Mouse (Mus musculus) hindbrain, embryonic 12.5 days (tissue): ENCODE data around the gene Myt1l. TPM values are rescaled to one million over a fixed set of nuclear protein-coding genes. Genes with fewer than 3 reads are reported as not detected.

Experiments used
- ATAC-seq: fragments of 200-750 bp; cut with Nextera tagmentation; 2 replicates; pipeline ENCODE4 v1.8.0; 2017; ENCODE audit warnings: moderate TSS enrichment; ENCODE audit not compliant: low FRiP score
- H3K27ac ChIP-seq: fragments of 300-500 bp; sonication (generic); 2 replicates; pipeline ENCODE4 v1.5.1; 2016; ENCODE audit warnings: mild to moderate bottlenecking
- H3K27me3 ChIP-seq: fragments of 300-500 bp; sonication (generic); 2 replicates; pipeline ENCODE4 v1.6.1; 2016; ENCODE audit warnings: mild to moderate bottlenecking
- H3K36me3 ChIP-seq: fragments of 300-500 bp; sonication (generic); 2 replicates; pipeline ENCODE4 v1.6.1; 2016; ENCODE audit warnings: mild to moderate bottlenecking
- H3K4me1 ChIP-seq: fragments of 300-500 bp; sonication (generic); 2 replicates; pipeline ENCODE4 v1.6.1; 2016
- H3K4me2 ChIP-seq: fragments of 300-500 bp; sonication (generic); replicated peaks from 2 replicates; pipeline ENCODE4 v1.6.1; 2016; ENCODE audit warnings: mild to moderate bottlenecking
- H3K4me3 ChIP-seq: fragments of 300-500 bp; sonication (generic); 2 replicates; pipeline ENCODE4 v1.5.1; 2016; ENCODE audit warnings: mild to moderate bottlenecking
- H3K9ac ChIP-seq: fragments of 300-500 bp; sonication (generic); 2 replicates; pipeline ENCODE4 v1.6.1; 2016; ENCODE audit warnings: mild to moderate bottlenecking, moderate library complexity
- H3K9me3 ChIP-seq: fragments of 300-500 bp; sonication (generic); replicated peaks from 2 replicates; pipeline ENCODE4 v1.6.1; 2016; ENCODE audit warnings: mild to moderate bottlenecking
- WGBS: fragments of 180-500 bp; shearing (Covaris S2); methylation state at CpG from one replicate; pipeline ENCODE4 v1.1.7; 2016; 5-methylcytosine and 5-hydroxymethylcytosine counted together
- polyA plus RNA-seq: library from polyadenylated mRNA; unstranded; fragments of >200 nt; fragmentation: Nextera tagmentation; extraction: Ambion mirVana; gene quantifications from 2 replicates; pipeline ENCODE4 v1.2.1, GENCODE M21; 2016

Gene Myt1l
- polyA plus RNA-seq, 1 experiment from 2014 or later = 58.2 TPM

- H3K4me3 ChIP-seq = no peak overlapping the region
- 10% methylated on average over 6 of the region's 6 CpGs for WGBS
- H3K27ac ChIP-seq = peak overlapping the region; percentile 83
- ATAC-seq = 0 out of 2 replicates have a peak, but pooled peaks have one; percentile 6
- peaks cover 58% of the 10 kb centered on the region for H3K4me1 ChIP-seq
- no peaks in the 10 kb centered on the region for H3K36me3 ChIP-seq
- no peaks in the 10 kb centered on the region for H3K9me3 ChIP-seq
- no peaks in the 10 kb centered on the region for H3K27me3 ChIP-seq
- H3K9ac ChIP-seq = no peak overlapping the region
- 0 out of 2 replicates have a peak overlapping the region, but pooled peaks have one; percentile 13 for H3K4me2 ChIP-seq
These were observed 173.6 kb downstream of the Myt1l start for GRCm38 (mm10) chr12:29701731-29702316.

DNA sequence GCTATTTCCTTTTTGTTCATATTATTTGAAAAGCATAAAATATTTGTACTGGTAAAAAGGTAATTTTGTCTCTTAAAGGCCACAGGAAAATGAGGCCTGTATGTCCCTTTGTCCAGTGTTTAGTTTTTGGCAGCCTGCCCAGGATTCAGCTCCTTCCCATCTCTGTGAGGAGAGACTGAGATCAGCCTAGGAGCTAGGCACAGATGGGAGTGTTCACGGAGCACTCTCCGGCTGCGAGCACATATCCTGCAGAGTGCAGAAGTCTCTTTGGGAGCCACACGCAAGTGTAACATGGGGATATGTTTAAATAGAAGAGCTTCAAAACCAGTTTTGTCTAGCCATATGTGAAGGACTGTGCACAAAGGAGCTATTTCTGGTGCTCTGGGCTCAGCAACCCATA is 174.4 kb downstream of the Myt1l start:
- WGBS = 24% methylated on average over 4 of the region's 4 CpGs
- Histone ChIP-seq H3K36me3 (no peaks in the 10 kb centered on the region), H3K9ac (no peak overlapping the region), H3K4me3 (no peak overlapping the region), H3K9me3 (no peaks in the 10 kb centered on the region), H3K4me2 (no peak overlapping the region), H3K27me3 (no peaks in the 10 kb centered on the region), H3K4me1 (peaks cover 54% of the 10 kb centered on the region), H3K27ac (peak overlapping the region; percentile 83)
- ATAC-seq = 0 out of 2 replicates have a peak, but pooled peaks have one; percentile 42

GRCm38 (mm10) chr12:29703541-29703940 is 175.4 kb downstream of the Myt1l start:
- Histone ChIP-seq H3K27ac (peak overlapping the region; percentile 83; the same call in 1 of the 2 replicates), H3K9me3 (no peaks in the 10 kb centered on the region)

GRCm38 (mm10) chr12:29707094-29707493 is 178.9 kb downstream of the Myt1l start:
- peaks cover 16% of the 10 kb centered on the region for H3K4me1 ChIP-seq
- WGBS = 85% methylated on average over 3 of the region's 3 CpGs
- no peak overlapping the region for H3K27ac ChIP-seq
- H3K4me3 ChIP-seq = no peak overlapping the region
- no peak overlapping the region for H3K9ac ChIP-seq
- H3K36me3 ChIP-seq = no peaks in the 10 kb centered on the region
- H3K9me3 ChIP-seq = no peaks in the 10 kb centered on the region
- H3K4me2 ChIP-seq = no peak overlapping the region
- ATAC-seq = no peak
- no peaks in the 10 kb centered on the region for H3K27me3 ChIP-seq

More at GRCm38 (mm10) chr12:29703541-29703940, 175.4 kb downstream of the Myt1l start:
- Histone ChIP-seq H3K9ac (no peak overlapping the region), H3K27me3 (no peaks in the 10 kb centered on the region), H3K4me1 (peaks cover 45% of the 10 kb centered on the region), H3K36me3 (no peaks in the 10 kb centered on the region), H3K4me3 (no peak overlapping the region), H3K4me2 (no peak overlapping the region)
- ATAC-seq = no peak
- WGBS = 81% methylated on average over 8 of the region's 8 CpGs

- H3K9ac ChIP-seq = no peak overlapping the region
- H3K27ac ChIP-seq = no peak overlapping the region
- no peak overlapping the region for H3K4me3 ChIP-seq
- ATAC-seq = no peak
- no peaks in the 10 kb centered on the region for H3K27me3 ChIP-seq
- H3K9me3 ChIP-seq = no peaks in the 10 kb centered on the region
- H3K4me2 ChIP-seq = no peak overlapping the region
- no peaks in the 10 kb centered on the region for H3K36me3 ChIP-seq
- H3K4me1 ChIP-seq = peaks cover 5% of the 10 kb centered on the region
- WGBS = 82% methylated on average over 3 of the region's 3 CpGs
These were observed 180.0 kb downstream of the Myt1l start for GRCm38 (mm10) chr12:29708166-29708565.

DNA sequence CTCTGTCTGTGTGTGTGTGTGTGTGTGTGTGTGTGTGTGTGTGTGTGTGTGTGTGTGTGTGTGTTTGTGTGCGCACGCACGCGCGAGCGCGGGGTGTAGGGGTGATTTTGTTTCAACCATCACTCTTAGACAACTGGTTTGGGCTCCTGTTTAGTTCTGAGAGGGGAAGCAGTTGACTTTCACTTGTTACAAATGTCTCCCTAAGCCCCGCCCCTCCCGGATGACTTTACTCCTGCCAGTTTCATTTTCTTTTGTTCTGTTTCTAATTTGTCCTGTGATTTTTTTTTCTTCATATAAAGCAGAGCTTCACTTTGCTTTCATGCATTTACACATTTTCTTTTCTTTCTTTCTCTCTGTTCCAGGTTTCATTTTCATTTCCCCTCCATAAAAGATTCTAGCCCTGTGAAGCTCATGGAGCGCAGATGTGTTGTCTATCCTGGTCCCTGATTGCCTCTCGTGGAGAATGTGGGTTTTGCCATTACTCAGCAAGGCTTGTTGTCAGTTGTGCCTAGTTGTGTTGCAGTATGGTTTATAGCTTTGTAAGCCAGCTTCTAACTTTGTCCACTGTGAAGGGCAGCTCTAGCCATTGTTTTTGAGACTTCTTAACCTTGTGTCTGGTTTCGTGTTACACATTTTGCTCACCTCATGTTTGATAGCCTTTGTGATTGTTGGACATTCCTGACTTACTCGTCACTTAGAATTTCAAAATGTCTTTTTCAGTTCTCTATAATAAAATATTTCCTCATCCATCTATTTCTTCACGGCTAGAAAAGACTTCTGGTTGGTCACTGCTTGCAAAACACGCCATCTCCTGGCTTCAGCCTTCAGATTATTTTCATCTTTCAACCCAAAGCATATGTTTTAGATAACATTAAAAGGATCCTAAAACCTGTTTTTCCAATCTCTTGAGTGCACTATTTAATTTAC is 184.9 kb downstream of the Myt1l start:
- no peaks in the 10 kb centered on the region for H3K27me3 ChIP-seq
- no peaks in the 10 kb centered on the region for H3K36me3 ChIP-seq
- WGBS = 88% methylated on average over 15 of the region's 15 CpGs
- no peak for ATAC-seq
- no peaks in the 10 kb centered on the region for H3K4me1 ChIP-seq
- H3K4me3 ChIP-seq = no peak overlapping the region
- no peak overlapping the region for H3K9ac ChIP-seq
- H3K27ac ChIP-seq = no peak overlapping the region
- no peak overlapping the region for H3K4me2 ChIP-seq
- H3K9me3 ChIP-seq = no peaks in the 10 kb centered on the region

DNA sequence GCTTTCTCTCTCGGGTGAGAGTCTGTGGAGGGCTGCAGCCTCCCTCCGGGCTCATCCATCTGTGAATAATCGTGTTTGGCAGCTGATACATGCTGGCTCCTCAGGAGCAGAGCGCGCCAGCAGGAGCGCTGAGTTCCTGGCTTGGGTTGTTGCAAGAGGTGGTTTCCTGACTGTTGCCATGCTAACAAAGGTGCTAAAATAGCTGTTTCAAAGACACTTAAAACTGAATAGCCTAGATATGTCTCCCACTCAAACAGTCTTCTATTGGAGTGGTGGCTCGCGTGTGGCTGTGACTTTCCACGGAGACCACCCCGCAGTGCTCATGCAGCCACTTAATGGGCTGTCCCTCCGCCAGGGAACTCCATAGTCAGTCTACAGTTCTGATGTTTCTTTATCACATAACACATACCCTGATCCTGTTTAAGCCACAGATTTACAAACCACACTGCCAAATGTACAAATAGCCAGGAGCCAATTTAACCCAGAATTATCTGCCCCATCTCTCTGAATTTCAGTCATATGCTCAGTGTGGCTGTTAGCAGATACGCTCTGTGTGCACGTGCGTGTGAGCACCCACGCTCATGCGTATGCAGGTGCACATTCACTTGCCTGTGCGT is 195.6 kb downstream of the Myt1l start:
- 71% methylated on average over 17 of the region's 17 CpGs for WGBS
- H3K9ac ChIP-seq = no peak overlapping the region
- no peaks in the 10 kb centered on the region for H3K36me3 ChIP-seq
- H3K9me3 ChIP-seq = no peaks in the 10 kb centered on the region
- ATAC-seq = peak; percentile 50; the same call in 1 of the 2 replicates
- no peak overlapping the region for H3K27ac ChIP-seq
- no peak overlapping the region; the same call in 1 of the 2 replicates for H3K4me2 ChIP-seq
- H3K4me1 ChIP-seq = 0 out of 2 replicates have a peak, but pooled peaks cover 9% of the 10 kb centered on the region
- H3K27me3 ChIP-seq = no peaks in the 10 kb centered on the region
- H3K4me3 ChIP-seq = no peak overlapping the region

GRCm38 (mm10) chr12:29728294-29728693 is 200.1 kb downstream of the Myt1l start:
- H3K27me3 ChIP-seq = no peaks in the 10 kb centered on the region
- no peak for ATAC-seq

GRCm38 (mm10) chr12:29740346-29741025 is 212.3 kb downstream of the Myt1l start:
- Histone ChIP-seq H3K9ac (no peak overlapping the region), H3K4me1 (no peaks in the 10 kb centered on the region), H3K36me3 (no peaks in the 10 kb centered on the region), H3K4me2 (no peak overlapping the region), H3K27ac (peak overlapping the region; percentile 44; the same call in 1 of the 2 replicates), H3K27me3 (no peaks in the 10 kb centered on the region), H3K4me3 (no peak overlapping the region), H3K9me3 (no peaks in the 10 kb centered on the region)
- 74% methylated on average over 8 of the region's 8 CpGs for WGBS
- ATAC-seq = no peak

More at GRCm38 (mm10) chr12:29728294-29728693, 200.1 kb downstream of the Myt1l start:
- Histone ChIP-seq H3K9ac (no peak overlapping the region), H3K4me1 (0 out of 2 replicates have a peak, but pooled peaks cover 6% of the 10 kb centered on the region), H3K4me2 (no peak overlapping the region), H3K9me3 (no peaks in the 10 kb centered on the region), H3K4me3 (no peak overlapping the region), H3K27ac (no peak overlapping the region), H3K36me3 (no peaks in the 10 kb centered on the region)
- 63% methylated on average over 2 of the region's 2 CpGs for WGBS

DNA sequence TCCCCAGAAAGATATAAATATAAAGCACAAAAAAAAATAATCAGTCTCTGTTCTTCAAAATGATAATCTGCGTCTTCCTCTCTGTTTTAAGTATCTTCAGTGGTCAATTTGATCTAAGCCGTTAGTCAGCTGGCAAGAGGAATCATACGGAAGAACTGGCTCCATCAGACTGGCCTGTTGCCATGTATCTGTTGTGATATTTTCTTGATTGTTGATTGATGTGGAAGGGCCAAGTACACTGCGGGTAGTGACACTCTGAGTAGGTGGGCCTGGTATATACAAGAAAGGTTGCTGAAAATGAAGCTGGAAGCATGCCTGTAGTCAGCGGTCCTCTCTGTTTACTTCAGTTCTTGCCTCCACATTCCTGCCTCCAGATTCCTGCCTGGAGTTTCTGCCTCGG is 213.0 kb downstream of the Myt1l start:
- no peaks in the 10 kb centered on the region for H3K4me1 ChIP-seq
- ATAC-seq = no peak
- no peak overlapping the region for H3K27ac ChIP-seq
- no peaks in the 10 kb centered on the region for H3K36me3 ChIP-seq
- H3K9ac ChIP-seq = no peak overlapping the region
- no peaks in the 10 kb centered on the region for H3K27me3 ChIP-seq
- H3K4me2 ChIP-seq = no peak overlapping the region
- no peaks in the 10 kb centered on the region for H3K9me3 ChIP-seq
- H3K4me3 ChIP-seq = no peak overlapping the region
- WGBS = 90% methylated on average over 6 of the region's 6 CpGs

DNA sequence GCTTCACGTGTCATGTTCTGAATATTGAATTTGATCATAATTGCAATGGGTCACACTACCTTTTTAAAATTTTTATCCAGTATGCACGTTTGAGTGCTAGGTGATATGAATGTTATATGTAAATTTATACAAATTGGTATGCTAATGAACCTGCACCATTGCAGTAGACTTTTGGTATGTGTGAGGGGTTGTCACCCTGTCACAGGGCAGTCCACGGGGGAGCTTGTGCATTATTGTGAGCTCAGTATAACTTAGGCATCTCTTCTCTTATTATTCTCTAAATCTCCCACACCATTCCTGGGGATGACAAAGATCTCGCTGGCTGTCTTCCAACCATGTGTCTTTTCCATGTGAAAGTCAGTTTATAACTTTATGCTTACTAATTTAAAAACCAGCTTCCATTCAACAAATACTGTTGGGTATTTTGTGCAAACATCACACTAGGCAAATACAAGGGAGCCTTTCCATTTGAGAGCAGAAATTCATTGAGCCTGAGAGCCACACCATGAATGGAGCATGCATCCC is 222.5 kb downstream of the Myt1l start:
- Histone ChIP-seq H3K36me3 (no peaks in the 10 kb centered on the region), H3K27ac (no peak overlapping the region), H3K9ac (no peak overlapping the region), H3K9me3 (no peaks in the 10 kb centered on the region), H3K4me1 (peaks cover 5% of the 10 kb centered on the region), H3K4me2 (no peak overlapping the region), H3K27me3 (no peaks in the 10 kb centered on the region), H3K4me3 (no peak overlapping the region)
- 75% methylated on average over 4 of the region's 4 CpGs for WGBS
- no peak for ATAC-seq
